ENCODE assay signal across 25 mouse cellular contexts in genomic region chr8:91490065-91490464, GRCm38 (mm10).
DNase-seq lines count a peak whose midpoint lies in the region; ATAC-seq and TF ChIP-seq lines count a peak whose summit lies in the region.
"Had no signal": no experiment of that assay in that cellular context is flagged by ENCODE, and none has a peak within 500 bp of the region (broad histone marks: within the 10 kb centered on the region; RNA-seq: fewer than 3 reads in every experiment).

No protein-coding gene starts in this region.

- H3K4me2 ChIP-seq in forebrain, embryonic 11.5 days (ENCODE audit: low read depth, low read length, severe bottlenecking): no peak overlapping the region
- no peak overlapping the region for H3K4me2 ChIP-seq in forebrain, embryonic 14.5 days (ENCODE audit: low read length)
- H3K4me2 ChIP-seq in kidney, embryonic 16.5 days (replicated peaks; ENCODE audit: low read depth, low read length): no peak overlapping the region
- no peak overlapping the region for H3K4me2 ChIP-seq in lung, embryonic 16.5 days (ENCODE audit: low read depth, low read length)
- H3K4me2 ChIP-seq: embryonic facial prominence, embryonic 12.5 days; forebrain, embryonic 12.5 days; forebrain, embryonic 15.5 days had no signal

- H3K4me1 ChIP-seq in forebrain, embryonic 11.5 days (replicated peaks; ENCODE audit: control insufficient read depth, insufficient read depth, low read length): no peaks in the 10 kb centered on the region; the same call in 1 of the 2 replicates
- H3K4me1 ChIP-seq in forebrain, embryonic 14.5 days (ENCODE audit: control insufficient read depth, insufficient read depth, low read length): no peaks in the 10 kb centered on the region
- H3K4me1 ChIP-seq in kidney, embryonic 16.5 days (ENCODE audit: insufficient read depth, low read length): peaks cover 26% of the 10 kb centered on the region
- H3K4me1 ChIP-seq in lung, embryonic 16.5 days (replicated peaks; ENCODE audit: control insufficient read depth, insufficient read depth, low read length): peaks cover 54% of the 10 kb centered on the region
- H3K4me1 ChIP-seq in lung, adult 2 months (ENCODE audit: control insufficient read depth, insufficient read depth, low read length): peaks cover 5% of the 10 kb centered on the region

- no peaks in the 10 kb centered on the region for H3K36me3 ChIP-seq in forebrain, embryonic 11.5 days (ENCODE audit: control insufficient read depth, insufficient read depth, low read length)
- H3K36me3 ChIP-seq in forebrain, embryonic 14.5 days (ENCODE audit: control insufficient read depth, insufficient read depth, low read length): no peaks in the 10 kb centered on the region
- H3K36me3 ChIP-seq in kidney, embryonic 16.5 days (ENCODE audit: insufficient read depth, low read length): peaks cover 5% of the 10 kb centered on the region; the same call in 1 of the 2 replicates
- peaks cover 3% of the 10 kb centered on the region; the same call in 1 of the 2 replicates for H3K36me3 ChIP-seq in lung, embryonic 16.5 days (ENCODE audit: control insufficient read depth, insufficient read depth, low read length)
- H3K36me3 ChIP-seq: embryonic facial prominence, embryonic 12.5 days; forebrain, embryonic 12.5 days; forebrain, embryonic 15.5 days had no signal

- no peak for ATAC-seq in forebrain, embryonic 11.5 days (replicated peaks; ENCODE audit: low FRiP score)
- ATAC-seq in forebrain, embryonic 14.5 days: no peak
- ATAC-seq in kidney, embryonic 16.5 days (ENCODE audit: low FRiP score, low TSS enrichment): peak; percentile 67
- no peak for ATAC-seq in lung, embryonic 16.5 days (ENCODE audit: low read depth)
- ATAC-seq: activated CD4-positive, CD25-positive, alpha-beta regulatory T cell, adult 4 months; CD4-positive, CD25-positive, alpha-beta regulatory T cell, adult 4 months; forebrain, embryonic 15.5 days; forebrain, postnatal 0 days; Patski had no signal

- no peak overlapping the region for H3K9ac ChIP-seq in forebrain, embryonic 11.5 days (ENCODE audit: low read length)
- H3K9ac ChIP-seq in forebrain, embryonic 14.5 days (ENCODE audit: low read length): no peak overlapping the region
- no peak overlapping the region for H3K9ac ChIP-seq in kidney, embryonic 16.5 days (replicated peaks; ENCODE audit: low read length)
- no peak overlapping the region for H3K9ac ChIP-seq in lung, embryonic 16.5 days (ENCODE audit: low read length)
- H3K9ac ChIP-seq: embryonic facial prominence, embryonic 12.5 days; forebrain, embryonic 12.5 days; forebrain, embryonic 15.5 days; forebrain, postnatal 0 days had no signal

- TF ChIP-seq POLR2A in lung, adult 2 months (IDR thresholded peaks at IDR 0.05; ENCODE audit: borderline replicate concordance, extremely low read depth, low read depth, low read length): no peak

- no peaks in the 10 kb centered on the region for H3K9me3 ChIP-seq in forebrain, embryonic 11.5 days (ENCODE audit: control insufficient read depth, low read length)
- H3K9me3 ChIP-seq in forebrain, embryonic 14.5 days (replicated peaks; ENCODE audit: control insufficient read depth, low read length): no peaks in the 10 kb centered on the region
- no peaks in the 10 kb centered on the region for H3K9me3 ChIP-seq in kidney, embryonic 16.5 days (ENCODE audit: low read length)
- no peaks in the 10 kb centered on the region for H3K9me3 ChIP-seq in lung, embryonic 16.5 days (ENCODE audit: control insufficient read depth, low read length)
- H3K9me3 ChIP-seq: embryonic facial prominence, embryonic 10.5 days; embryonic facial prominence, embryonic 12.5 days; forebrain, embryonic 12.5 days; forebrain, embryonic 15.5 days; G1E had no signal

- no peak overlapping the region for H3K4me3 ChIP-seq in forebrain, embryonic 11.5 days (ENCODE audit: low read depth, low read length)
- H3K4me3 ChIP-seq in forebrain, embryonic 14.5 days (ENCODE audit: low read depth, low read length): no peak overlapping the region
- no peak overlapping the region for H3K4me3 ChIP-seq in kidney, embryonic 16.5 days (ENCODE audit: low read length)
- no peak overlapping the region for H3K4me3 ChIP-seq in lung, embryonic 16.5 days (ENCODE audit: low read length)
- no peak overlapping the region for H3K4me3 ChIP-seq in lung, adult 2 months (replicated peaks; ENCODE audit: extremely low read depth, low read depth, low read length)
- H3K4me3 ChIP-seq: embryonic facial prominence, embryonic 10.5 days; embryonic facial prominence, embryonic 12.5 days; forebrain, embryonic 12.5 days; forebrain, embryonic 15.5 days had no signal

- no peak overlapping the region for H3K27ac ChIP-seq in forebrain, embryonic 11.5 days (ENCODE audit: low read depth, low read length)
- H3K27ac ChIP-seq in forebrain, embryonic 14.5 days (ENCODE audit: low read depth, low read length): no peak overlapping the region
- no peak overlapping the region for H3K27ac ChIP-seq in kidney, embryonic 16.5 days (ENCODE audit: low read length)
- H3K27ac ChIP-seq in lung, embryonic 16.5 days (ENCODE audit: low read length): peak overlapping the region; percentile 74; the same call in 1 of the 2 replicates
- H3K27ac ChIP-seq: embryonic facial prominence, embryonic 10.5 days; embryonic facial prominence, embryonic 12.5 days; forebrain, embryonic 12.5 days; forebrain, embryonic 15.5 days had no signal

- TF ChIP-seq CTCF in lung, adult 2 months (IDR thresholded peaks at IDR 0.05; ENCODE audit: insufficient read depth, low read length): no peak

- H3K27me3 ChIP-seq in forebrain, embryonic 11.5 days (ENCODE audit: control insufficient read depth, insufficient read depth, low read length): no peaks in the 10 kb centered on the region
- no peaks in the 10 kb centered on the region for H3K27me3 ChIP-seq in forebrain, embryonic 14.5 days (replicated peaks; ENCODE audit: control insufficient read depth, insufficient read depth, low read length)
- H3K27me3 ChIP-seq in kidney, embryonic 16.5 days (ENCODE audit: insufficient read depth, low read length): no peaks in the 10 kb centered on the region
- H3K27me3 ChIP-seq in lung, embryonic 16.5 days (ENCODE audit: control insufficient read depth, insufficient read depth, low read depth, low read length): no peaks in the 10 kb centered on the region
- H3K27me3 ChIP-seq: CH12.LX; forebrain, embryonic 15.5 days; Patski had no signal

- peak; percentile 29 for DNase-seq in forebrain, embryonic 11.5 days (ENCODE audit: low spot score)
- no peak for DNase-seq in forebrain, embryonic 14.5 days (ENCODE audit: low spot score)
- DNase-seq in kidney, adult 8-10 months: no peak
- DNase-seq in lung, adult 2 months: no peak
- DNase-seq: adrenal gland, adult 8-10 months; adrenal gland, postnatal 14 days; adrenal gland, postnatal 36 days; B cell, adult 2 months; cerebellum, adult 11-12 months; cerebellum, adult 2 months; cerebellum, adult 9-10 months; cerebellum, postnatal 10 days; cerebellum, postnatal 25 days; forebrain, postnatal 0 days had no signal

- 82% methylated on average over 5 of the region's 5 CpGs for WGBS in forebrain, embryonic 11.5 days
- 84% methylated on average over 5 of the region's 5 CpGs for WGBS in forebrain, embryonic 14.5 days
- 6% methylated on average over 5 of the region's 5 CpGs for WGBS in kidney, embryonic 16.5 days
- 55% methylated on average over 5 of the region's 5 CpGs for WGBS in lung, embryonic 16.5 days
- WGBS in lung, adult 2 months: 65% methylated on average over 5 of the region's 5 CpGs
